7 mouse cellular contexts compared by ENCODE assay signal in genomic region chr14:104467133-104467965, GRCm38 (mm10). TPM values are rescaled to one million over a fixed set of nuclear protein-coding genes. Genes with fewer than 3 reads are reported as not detected.
A peak's percentile ranks its signal among the peaks of the same experiment; 100 is the strongest.
DNase-seq lines count a peak whose midpoint lies in the region; ATAC-seq and TF ChIP-seq lines count a peak whose summit lies in the region.

No protein-coding gene starts in this region.

- no peak for TF ChIP-seq CTCF in brain, embryonic 14.5 days (IDR thresholded peaks at IDR 0.05; ENCODE audit: borderline replicate concordance, extremely low read depth, insufficient read depth, insufficient read length)

- H3K4me3 ChIP-seq in lung, embryonic 16.5 days (ENCODE audit: low read length): peak overlapping the region; percentile 56

- H3K4me2 ChIP-seq in lung, embryonic 16.5 days (ENCODE audit: low read depth, low read length): peak overlapping the region; percentile 83

- peak; percentile 75 for ATAC-seq in lung, embryonic 16.5 days (ENCODE audit: low read depth)

- H3K27me3 ChIP-seq in lung, embryonic 16.5 days (ENCODE audit: control insufficient read depth, insufficient read depth, low read depth, low read length): peaks cover 92% of the 10 kb centered on the region

- no peak overlapping the region for H3K27ac ChIP-seq in lung, embryonic 16.5 days (ENCODE audit: low read length)

- peaks cover 16% of the 10 kb centered on the region for H3K4me1 ChIP-seq in lung, embryonic 16.5 days (replicated peaks; ENCODE audit: control insufficient read depth, insufficient read depth, low read length)

- no peaks in the 10 kb centered on the region for H3K36me3 ChIP-seq in lung, embryonic 16.5 days (ENCODE audit: control insufficient read depth, insufficient read depth, low read length)

- no peak for DNase-seq in lung, postnatal 14 days
- peak; percentile 49 for DNase-seq in brain, embryonic 14.5 days (ENCODE audit: low read depth)
- DNase-seq in heart, postnatal 4 days: peak; percentile 19
- DNase-seq in lung, postnatal 4 days: peak; percentile 24 to 41
- DNase-seq in testis, postnatal 14 days (ENCODE audit: low spot score): peak; percentile 39
- DNase-seq in spleen, adult 12 weeks (ENCODE audit: low spot score): no peak

- TF ChIP-seq POLR2A in brain, embryonic 14.5 days (IDR thresholded peaks at IDR 0.05; ENCODE audit: borderline replicate concordance, extremely low read depth, insufficient read depth, insufficient read length, poor library complexity, severe bottlenecking): no peak

- peak overlapping the region; percentile 41; the same call in 1 of the 2 replicates for H3K9ac ChIP-seq in lung, embryonic 16.5 days (ENCODE audit: low read length)

- under 1% methylated on average over 101 of the region's 101 CpGs for whole genome bisulfite sequencing in lung, embryonic 16.5 days

- no peaks in the 10 kb centered on the region for H3K9me3 ChIP-seq in lung, embryonic 16.5 days (ENCODE audit: control insufficient read depth, low read length)

RNA-seq across cellular contexts. Expression of gene Pou4f1, which starts 0.5 kb away (rescaled TPM):
- 0.25 and 0.43 TPM in 2 replicates for polyA plus RNA-seq in lung, embryonic 16.5 days (2015; fragmentation: Nextera tagmentation; extraction: Ambion mirVana)
- 12.7 and 28.4 TPM in 2 replicates for polyA plus RNA-seq in brain, embryonic 14.5 days (2012; rRNA removed)
- total RNA-seq in heart, postnatal 4 days (2021): under 1 TPM; 0.23 to 0.24 TPM

RNA-seq across cellular contexts. Expression of gene Rnf219, which starts 55.1 kb away (rescaled TPM):
- polyA plus RNA-seq in lung, embryonic 16.5 days (2015; fragmentation: Nextera tagmentation; extraction: Ambion mirVana): 19.2 and 20.5 TPM in 2 replicates
- 12.4 and 16.2 TPM in 2 replicates for polyA plus RNA-seq in brain, embryonic 14.5 days (2012; rRNA removed)
- 10 to 100 TPM; 10.3 to 12.6 TPM for total RNA-seq in heart, postnatal 4 days (2021)

Comparison
In these comparisons a context has a peak if more than half of its experiments do, and no peak if none do; other contexts are left out.
1. DNase-seq: peak in brain, embryonic 14.5 days (single experiment), heart, postnatal 4 days (single experiment), lung, postnatal 4 days (2 of 2) and testis, postnatal 14 days (single experiment); none in lung, postnatal 14 days (single experiment) and spleen, adult 12 weeks (single experiment).